Mouse (Mus musculus) heart, adult 9 months (tissue): ENCODE measurements at regions not wholly inside any gene's neighbourhood (a gene's known extent, or its start where the extent isn't known, plus 50 kb on each side); places are given as distances from the start of the nearest gene placed in this dataset.
A peak's percentile ranks its signal among the peaks of the same experiment; 100 is the strongest.

Experiments
- DNase-seq, 2 experiments: peaks; one replicate each; pipeline ENCODE4 v3.0.0; 2022; ENCODE audit warnings: low spot score in 2 of 2

DNA sequence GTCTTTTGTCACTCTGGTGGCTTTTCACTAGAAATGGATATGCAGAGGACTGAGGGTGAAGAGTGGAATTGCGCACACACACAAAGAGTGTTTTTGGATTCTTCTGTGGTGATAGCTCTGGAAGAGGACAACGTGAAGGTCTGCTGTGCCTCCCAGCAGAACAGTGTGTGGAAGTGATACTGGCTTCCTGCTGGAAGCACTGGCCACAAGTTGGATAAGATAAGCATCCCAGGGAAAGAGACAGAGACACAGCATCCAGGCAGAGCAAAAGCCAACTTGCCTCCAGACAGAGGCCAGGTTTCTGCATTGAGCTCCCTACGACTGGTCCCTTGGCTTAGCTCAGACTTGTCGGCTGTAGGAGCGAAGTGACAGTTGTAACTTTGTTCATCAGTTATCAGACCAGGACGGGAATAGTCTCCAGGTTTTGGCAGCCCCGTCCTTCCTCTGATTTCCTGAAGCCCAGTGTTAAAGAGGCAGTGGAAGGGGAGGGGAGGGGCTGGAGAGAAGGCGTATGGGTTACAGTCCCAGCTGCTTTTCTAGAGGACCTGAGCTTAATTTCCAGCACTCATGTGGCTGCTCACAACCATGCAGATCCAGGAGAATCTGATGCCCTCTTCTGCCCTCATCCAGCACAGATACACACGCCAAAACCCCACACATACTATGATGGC is 89.2 kb downstream of the Tmem170b start:
- no peak for DNase-seq

DNA sequence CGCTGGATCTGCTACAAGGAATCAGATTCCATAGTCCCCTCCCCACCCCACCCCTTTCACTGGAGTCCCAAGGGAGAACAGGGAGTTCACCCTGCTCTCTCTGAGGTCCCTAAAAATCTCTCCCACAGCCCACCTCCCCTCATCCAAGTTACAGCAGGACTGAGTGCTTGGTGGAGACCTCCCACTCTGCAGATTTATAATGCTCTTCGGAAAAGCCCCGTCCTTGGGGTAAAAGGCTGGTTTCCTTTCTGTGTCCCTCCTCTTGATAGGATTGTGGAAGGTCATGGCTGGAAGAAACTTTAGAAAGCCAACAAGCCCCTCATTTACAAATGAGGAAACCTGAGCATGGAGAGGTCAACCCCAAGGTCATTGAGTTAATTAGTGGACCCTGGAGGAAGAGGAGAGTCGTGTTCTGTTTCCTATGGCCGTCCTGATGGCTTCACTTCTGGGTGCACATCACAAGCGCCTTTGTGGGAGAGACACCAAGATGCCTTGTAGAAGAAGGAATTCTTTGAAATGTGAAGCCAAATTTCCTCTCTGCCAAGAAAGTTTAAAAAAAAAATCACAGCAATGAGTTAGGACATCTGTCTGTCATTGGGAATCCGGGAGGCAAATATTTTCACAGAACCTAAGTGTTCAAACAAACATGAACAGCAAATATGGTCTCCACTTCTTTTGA is 91.2 kb downstream of the Tmem170b start:
- DNase-seq: no peak

DNA sequence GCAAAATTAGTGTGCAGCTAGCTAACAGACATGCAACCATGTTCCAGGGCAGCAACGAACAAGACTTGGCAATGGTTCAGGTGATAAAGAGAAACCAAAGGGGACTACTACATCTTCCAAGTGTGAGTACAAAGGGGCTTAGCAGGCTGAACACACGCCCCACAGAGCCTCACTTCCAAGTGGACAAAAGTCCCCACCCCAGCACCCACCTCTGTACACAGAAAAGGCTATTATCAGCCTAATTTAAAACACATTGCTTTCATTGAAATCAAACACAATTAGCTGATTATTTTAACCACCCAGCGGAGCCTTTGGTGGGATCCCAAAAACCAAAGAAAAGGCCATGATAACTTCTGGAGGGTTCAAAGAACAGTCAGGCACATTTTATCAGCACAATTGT is 95.6 kb downstream of the Tmem170b start:
- no peak for DNase-seq

DNA sequence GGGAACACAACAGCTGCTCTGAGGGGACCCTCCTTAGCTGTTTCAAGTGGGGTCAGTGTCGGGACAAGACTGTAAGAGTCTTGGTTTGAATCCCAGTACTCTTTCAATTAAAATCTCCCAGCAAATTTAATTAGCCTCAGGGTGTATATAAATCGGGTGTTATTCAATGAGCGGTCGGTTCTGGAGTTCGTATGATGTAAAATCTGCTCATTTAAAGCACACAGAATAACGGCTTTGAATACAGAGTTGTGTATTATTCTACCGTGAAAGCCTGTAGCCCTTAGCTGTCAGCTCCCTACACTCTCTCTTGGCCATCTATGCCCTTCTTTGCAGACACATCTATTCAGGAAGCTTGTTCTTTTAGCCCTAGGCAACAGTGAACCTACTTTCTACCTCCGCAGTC is 96.1 kb downstream of the Tmem170b start:
- DNase-seq: no peak

DNA sequence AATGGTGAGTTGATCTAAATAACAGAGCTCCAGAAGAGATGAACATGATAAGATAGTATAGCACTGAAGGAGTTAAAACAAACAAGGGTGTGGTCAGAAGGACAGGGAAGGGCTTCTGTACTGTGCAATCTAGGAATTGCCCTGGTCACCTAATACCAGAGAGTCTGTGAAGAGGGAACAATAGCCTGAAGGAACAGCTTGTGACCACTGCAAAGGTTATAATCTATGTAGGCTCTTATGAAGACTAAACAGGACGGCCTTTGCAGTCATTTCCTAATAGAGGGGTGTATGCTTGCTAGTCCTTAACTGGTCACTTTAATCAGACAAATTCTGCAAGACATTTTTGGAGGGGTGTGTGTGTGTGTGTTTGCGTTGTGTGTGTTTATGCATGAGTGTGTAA is 97.5 kb downstream of the Tmem170b start:
- no peak for DNase-seq

DNA sequence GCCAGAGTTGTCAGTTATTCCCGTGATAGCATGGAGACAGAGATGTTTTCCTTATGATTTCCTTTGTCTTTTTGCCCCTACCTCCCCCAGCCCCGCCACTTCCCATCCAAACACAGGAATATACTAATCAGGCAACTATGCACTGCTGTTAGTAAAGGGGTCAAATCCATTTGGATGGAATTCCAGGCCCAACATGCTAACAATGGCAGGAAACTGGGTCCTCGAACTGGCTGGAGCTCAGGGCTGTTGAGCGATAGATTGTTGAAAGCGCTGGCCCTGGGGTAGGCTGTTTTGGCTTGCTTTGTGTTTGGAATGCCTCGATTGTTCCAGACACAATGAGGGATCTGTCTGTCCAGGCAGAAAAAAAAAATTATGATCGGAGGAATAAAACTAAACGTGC is 97.9 kb downstream of the Tmem170b start:
- peak; percentile 43 to 69 for DNase-seq

DNA sequence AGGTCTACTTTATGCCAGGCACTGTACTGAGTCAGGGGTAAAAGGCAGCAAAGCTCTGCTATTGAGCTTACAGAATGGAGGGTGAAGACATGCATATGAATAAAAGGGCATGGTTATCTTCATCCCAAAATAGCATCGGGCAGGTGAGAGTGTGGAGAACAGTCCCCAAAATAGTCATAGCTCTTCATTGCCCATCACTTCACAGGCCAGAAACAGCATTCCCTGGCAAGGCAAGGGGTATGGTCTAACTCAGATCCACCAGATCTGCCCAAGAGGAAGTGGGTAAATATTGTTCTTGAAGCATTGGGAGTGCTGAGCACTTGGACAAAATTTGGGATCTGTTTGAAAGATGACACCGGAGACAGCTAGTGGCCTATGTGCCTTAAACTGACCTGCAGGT is 99.1 kb downstream of the Tmem170b start:
- DNase-seq: peak in 1 of 2 experiments; percentile 17

DNA sequence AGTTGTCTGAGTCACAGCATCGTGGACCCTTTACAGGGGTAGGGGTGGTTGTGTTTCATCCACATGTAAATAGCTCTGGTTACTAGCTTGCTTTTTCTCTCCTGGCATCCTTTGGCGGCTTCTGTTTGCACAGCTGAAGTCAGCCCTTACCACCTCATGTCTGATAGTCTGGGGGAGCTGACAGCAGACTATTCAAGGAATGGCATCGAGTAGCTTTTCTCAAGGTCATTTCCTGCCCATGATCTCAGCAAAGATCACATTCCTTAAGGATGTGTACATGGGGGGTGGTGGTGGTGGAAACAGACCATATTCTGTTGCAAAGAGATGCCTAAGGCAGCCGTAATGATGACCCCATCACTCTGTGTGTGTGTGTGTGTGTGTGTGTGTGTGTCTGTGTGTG is 99.9 kb downstream of the Tmem170b start:
- no peak for DNase-seq

DNA sequence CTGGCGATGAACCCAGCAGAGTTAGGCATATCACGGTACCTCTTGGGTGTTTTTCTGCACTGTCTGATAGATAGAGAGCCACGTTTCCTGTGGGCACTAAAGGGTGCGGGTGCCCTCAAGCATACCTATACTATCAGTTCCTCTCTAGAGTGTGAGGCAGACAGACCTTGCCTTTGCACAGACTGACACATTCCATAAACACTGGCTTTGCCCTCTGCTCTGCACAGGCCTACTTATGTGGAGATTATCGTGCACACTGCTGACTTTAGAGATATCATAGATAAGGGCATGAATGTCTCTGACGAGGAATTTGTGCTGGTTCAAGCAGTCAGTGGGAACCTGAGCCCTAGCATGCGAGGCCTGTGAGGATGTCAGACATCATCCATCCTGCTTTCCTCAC is 102.1 kb downstream of the Tmem170b start:
- no peak for DNase-seq

DNA sequence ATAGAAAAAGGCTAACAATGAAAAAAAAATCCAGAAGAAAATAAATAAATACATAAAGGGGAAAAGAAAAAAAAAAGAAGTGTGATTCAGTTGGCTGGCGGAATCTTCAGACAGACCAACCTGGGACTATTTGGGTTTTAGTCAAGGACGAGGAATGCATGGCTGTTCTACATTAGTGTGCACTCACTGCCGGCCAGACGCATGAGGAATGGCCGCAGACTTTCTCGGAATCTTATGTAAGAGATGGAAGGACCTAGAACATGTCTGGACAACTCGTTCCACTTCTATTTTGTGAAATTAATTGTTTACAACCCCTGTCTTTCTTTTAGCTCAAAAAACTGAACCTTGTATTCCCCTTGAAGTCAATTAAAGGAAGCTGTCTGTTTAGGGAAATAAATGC is 103.4 kb downstream of the Tmem170b start:
- DNase-seq: no peak

DNA sequence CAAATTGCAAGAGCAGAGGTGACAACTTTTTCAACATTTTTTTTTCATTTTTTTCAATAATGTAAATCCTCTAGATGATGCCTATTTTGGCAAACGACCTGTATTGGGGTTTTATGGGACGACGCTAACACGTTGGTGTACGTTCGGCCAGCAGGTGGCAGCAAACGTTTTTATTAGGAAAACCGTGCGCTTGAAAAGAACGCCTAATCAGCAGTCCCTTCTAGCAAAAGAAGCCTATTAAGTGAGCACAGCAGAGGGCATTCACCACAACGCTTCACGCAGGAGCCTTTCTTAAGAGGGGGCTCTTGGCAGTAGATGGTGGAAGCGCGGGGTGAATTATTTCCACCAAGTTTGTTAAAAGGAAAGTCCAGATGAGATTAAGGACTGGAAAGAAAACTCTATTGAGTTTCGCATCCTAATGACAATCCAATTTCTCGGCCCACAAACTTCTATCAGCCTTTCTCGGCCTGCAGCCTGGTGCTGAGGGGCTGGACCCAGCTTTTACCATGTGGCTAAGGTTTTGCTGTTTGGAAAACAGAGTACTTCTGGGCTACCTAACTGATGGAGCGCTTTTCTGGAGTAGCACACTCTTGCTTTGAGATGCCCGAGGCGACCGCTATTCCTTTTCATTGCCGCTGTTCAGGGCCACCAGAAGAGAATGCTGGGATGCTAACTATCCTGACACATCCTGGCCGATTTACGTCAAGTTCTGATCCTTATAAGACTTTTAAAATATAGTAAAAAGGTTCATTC is 103.9 kb downstream of the Tmem170b start:
- DNase-seq: peak; percentile 52 to 84

DNA sequence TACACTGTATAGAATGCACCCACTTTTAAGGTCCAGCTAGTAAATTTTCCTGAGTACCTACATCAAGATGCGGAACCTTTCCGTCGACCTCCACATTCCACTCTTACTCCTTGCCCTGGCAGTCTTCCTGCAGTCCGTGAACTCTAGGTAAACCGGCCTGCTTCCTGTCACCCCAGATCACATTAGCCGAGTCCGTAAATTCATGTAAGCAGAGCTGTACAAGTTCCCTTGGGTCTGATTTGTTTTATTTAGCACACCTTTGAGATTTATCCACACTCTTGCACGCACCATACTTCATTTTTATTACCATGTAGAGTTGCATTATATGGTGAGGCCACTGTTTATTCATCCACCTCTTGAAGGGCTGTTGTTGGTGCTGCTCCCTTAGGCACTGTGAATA is 106.9 kb downstream of the Tmem170b start:
- DNase-seq: no peak
